Mouse (Mus musculus): ENCODE measurements around the gene Zfp978. TPM values are rescaled to one million over a fixed set of nuclear protein-coding genes. Genes with fewer than 3 reads are reported as not detected.
"Not testable (repeated sequence)": the region's sequence is repeated elsewhere in the genome, so short reads cannot be mapped to it uniquely, and the experiment has no call there.

The Zfp978 gene
- polyA plus RNA-seq, 1 experiment from 2014 or later, result not detected

DNA sequence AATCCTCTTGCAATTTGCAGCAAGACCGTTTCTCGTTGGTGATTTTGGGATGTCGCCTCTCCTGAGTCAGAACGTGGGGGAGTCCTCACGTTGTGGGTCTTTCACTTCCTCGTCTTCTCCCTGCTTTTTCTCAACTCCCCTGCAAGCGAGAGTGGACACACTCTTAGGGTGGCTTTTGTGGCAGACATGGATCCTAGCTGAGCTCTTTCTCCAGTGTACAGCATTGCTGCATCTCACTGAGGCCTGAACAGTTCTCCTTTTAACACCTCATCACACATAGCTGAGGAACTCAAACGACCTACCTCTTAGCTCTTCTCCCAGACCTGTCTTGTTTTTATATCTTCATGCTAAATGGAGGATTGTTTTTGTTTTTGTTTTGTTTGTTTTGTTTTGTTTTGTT is 58.1 kb downstream of the Zfp978 start:
- H3K27ac ChIP-seq (ENCODE audit: low read length); H3K9ac ChIP-seq (ENCODE audit: low read length); H3K4me3 ChIP-seq (ENCODE audit: low read length); H3K36me3 ChIP-seq (ENCODE audit: control insufficient read depth, insufficient read depth); ATAC-seq (replicated peaks; ENCODE audit: extremely low read depth, insufficient read depth, low FRiP score); H3K27me3 ChIP-seq (ENCODE audit: control insufficient read depth, insufficient read depth, low read length); H3K4me1 ChIP-seq (ENCODE audit: control insufficient read depth, insufficient read depth, low read length); H3K4me2 ChIP-seq (ENCODE audit: low read depth, low read length): not testable (repeated sequence)
- 74% methylated on average over 8 of the region's 8 CpGs for WGBS
- peaks cover 42% of the 10 kb centered on the region for H3K9me3 ChIP-seq (replicated peaks; ENCODE audit: control insufficient read depth, low read length)

DNA sequence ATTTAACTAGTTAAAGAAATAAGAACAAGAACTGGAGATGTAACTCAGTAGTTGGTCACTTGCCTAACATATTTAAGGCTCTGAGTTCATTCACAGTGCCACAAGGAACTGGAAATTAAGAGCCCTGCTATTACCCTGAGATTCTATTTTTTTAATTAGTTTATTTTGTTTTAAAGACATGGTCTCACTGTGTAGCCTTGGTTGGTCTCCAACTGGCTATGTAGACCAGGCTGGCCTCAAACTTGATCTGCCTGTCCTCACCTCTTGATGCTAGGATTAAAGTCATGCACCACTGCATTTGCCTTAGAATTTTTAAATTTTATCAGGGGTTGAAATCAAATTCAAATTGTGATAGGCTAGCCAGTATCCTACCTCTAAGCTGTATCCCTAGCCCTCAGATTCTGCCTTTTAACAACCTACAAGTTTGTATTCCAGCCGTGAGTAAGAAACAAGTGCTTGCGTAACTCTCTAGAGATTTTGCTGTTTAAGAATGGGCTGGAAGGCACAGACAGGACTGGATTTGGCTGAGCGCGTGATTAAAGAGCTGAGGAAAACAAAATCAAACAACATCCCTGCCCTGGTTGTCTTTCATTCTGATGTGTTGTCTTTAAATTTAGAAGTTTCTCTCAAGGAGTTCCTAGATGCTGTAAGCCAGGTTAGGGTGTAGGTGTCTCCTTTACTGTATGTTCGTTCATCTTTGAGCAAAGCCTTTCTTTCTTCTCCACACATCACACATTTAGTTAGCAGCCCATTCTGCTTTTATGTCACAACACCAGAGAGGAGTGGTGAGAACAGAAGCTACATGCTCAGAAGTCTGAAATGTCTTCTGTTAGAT is 58.9 kb downstream of the Zfp978 start:
- H3K4me1 ChIP-seq (ENCODE audit: control insufficient read depth, insufficient read depth, low read length); H3K9ac ChIP-seq (ENCODE audit: low read length); H3K27ac ChIP-seq (ENCODE audit: low read length); ATAC-seq (replicated peaks; ENCODE audit: extremely low read depth, insufficient read depth, low FRiP score); H3K27me3 ChIP-seq (ENCODE audit: control insufficient read depth, insufficient read depth, low read length); H3K4me2 ChIP-seq (ENCODE audit: low read depth, low read length); H3K36me3 ChIP-seq (ENCODE audit: control insufficient read depth, insufficient read depth); H3K4me3 ChIP-seq (ENCODE audit: low read length): not testable (repeated sequence)
- peaks cover 42% of the 10 kb centered on the region for H3K9me3 ChIP-seq (replicated peaks; ENCODE audit: control insufficient read depth, low read length)
- 77% methylated on average over 5 of the region's 5 CpGs for WGBS

DNA sequence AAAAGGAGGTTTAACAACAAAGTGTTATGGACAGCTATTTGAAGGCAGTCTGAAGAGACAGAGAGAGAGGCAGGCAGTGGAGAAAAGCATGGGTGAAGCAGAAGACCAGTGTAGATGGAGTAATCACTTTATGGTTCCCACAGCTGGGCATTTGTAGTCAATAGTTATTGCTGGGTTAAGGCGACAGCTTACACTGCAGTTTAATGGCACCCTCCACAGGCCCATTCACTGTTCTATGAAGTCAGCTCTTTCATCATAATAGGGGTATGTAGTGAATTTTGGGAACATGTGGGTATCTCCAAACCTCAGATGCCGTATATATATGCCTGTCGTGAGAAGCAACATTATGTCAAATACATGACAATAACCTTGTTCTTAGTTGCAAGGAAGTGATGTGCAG is 59.7 kb downstream of the Zfp978 start:
- H3K9me3 ChIP-seq (replicated peaks; ENCODE audit: control insufficient read depth, low read length), result peaks cover 48% of the 10 kb centered on the region

GRCm38 (mm10) chr4:147421316-147421715 is 60.2 kb downstream of the Zfp978 start:
- not testable (repeated sequence) for H3K27ac ChIP-seq (ENCODE audit: low read length); ATAC-seq (replicated peaks; ENCODE audit: extremely low read depth, insufficient read depth, low FRiP score); H3K4me2 ChIP-seq (ENCODE audit: low read depth, low read length); H3K4me3 ChIP-seq (ENCODE audit: low read length); H3K36me3 ChIP-seq (ENCODE audit: control insufficient read depth, insufficient read depth); H3K9ac ChIP-seq (ENCODE audit: low read length); H3K27me3 ChIP-seq (ENCODE audit: control insufficient read depth, insufficient read depth, low read length); H3K4me1 ChIP-seq (ENCODE audit: control insufficient read depth, insufficient read depth, low read length)
- H3K9me3 ChIP-seq (replicated peaks; ENCODE audit: control insufficient read depth, low read length), result peaks cover 48% of the 10 kb centered on the region
- WGBS, result 19% methylated on average over 1 of the region's 1 CpGs

More for the DNA sequence above, 59.7 kb downstream of the Zfp978 start:
- no peak overlapping the region for H3K27ac ChIP-seq (ENCODE audit: low read length)
- ATAC-seq (replicated peaks; ENCODE audit: extremely low read depth, insufficient read depth, low FRiP score), result no peak
- no peak overlapping the region for H3K4me2 ChIP-seq (ENCODE audit: low read depth, low read length)
- 63% methylated on average over 3 of the region's 3 CpGs for WGBS
- H3K36me3 ChIP-seq (ENCODE audit: control insufficient read depth, insufficient read depth), result no peaks in the 10 kb centered on the region
- H3K4me1 ChIP-seq (ENCODE audit: control insufficient read depth, insufficient read depth, low read length), result no peaks in the 10 kb centered on the region
- no peak overlapping the region for H3K4me3 ChIP-seq (ENCODE audit: low read length)
- no peak overlapping the region for H3K9ac ChIP-seq (ENCODE audit: low read length)
- no peaks in the 10 kb centered on the region for H3K27me3 ChIP-seq (ENCODE audit: control insufficient read depth, insufficient read depth, low read length)

DNA sequence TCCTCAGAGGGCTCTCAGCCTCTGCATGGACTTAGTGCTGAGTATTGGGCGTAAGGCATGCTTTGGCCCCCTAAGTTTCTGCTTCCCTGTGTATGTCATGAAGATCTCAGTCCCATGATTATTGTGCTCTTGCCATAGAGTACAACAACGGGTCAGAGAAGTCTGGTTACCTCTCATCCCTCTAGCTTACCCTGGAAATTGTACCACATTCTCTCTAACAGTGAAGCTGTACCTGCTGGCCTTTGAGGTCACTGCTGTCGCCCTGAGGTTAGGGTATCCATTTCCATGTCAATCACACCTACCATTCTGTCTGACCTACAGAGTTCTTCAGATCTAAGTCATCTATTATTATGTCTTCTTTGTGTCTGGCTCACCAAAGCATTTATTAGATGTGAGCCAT is 62.0 kb downstream of the Zfp978 start:
- H3K27ac ChIP-seq (ENCODE audit: low read length), result no peak overlapping the region
- H3K9ac ChIP-seq (ENCODE audit: low read length), result no peak overlapping the region
- no peaks in the 10 kb centered on the region for H3K27me3 ChIP-seq (ENCODE audit: control insufficient read depth, insufficient read depth, low read length)
- no peaks in the 10 kb centered on the region for H3K36me3 ChIP-seq (ENCODE audit: control insufficient read depth, insufficient read depth)
- no peak overlapping the region for H3K4me3 ChIP-seq (ENCODE audit: low read length)
- 43% methylated on average over 3 of the region's 3 CpGs for WGBS
- H3K9me3 ChIP-seq (replicated peaks; ENCODE audit: control insufficient read depth, low read length), result peaks cover 36% of the 10 kb centered on the region
- no peak for ATAC-seq (replicated peaks; ENCODE audit: extremely low read depth, insufficient read depth, low FRiP score)
- H3K4me2 ChIP-seq (ENCODE audit: low read depth, low read length), result no peak overlapping the region
- no peaks in the 10 kb centered on the region for H3K4me1 ChIP-seq (ENCODE audit: control insufficient read depth, insufficient read depth, low read length)

DNA sequence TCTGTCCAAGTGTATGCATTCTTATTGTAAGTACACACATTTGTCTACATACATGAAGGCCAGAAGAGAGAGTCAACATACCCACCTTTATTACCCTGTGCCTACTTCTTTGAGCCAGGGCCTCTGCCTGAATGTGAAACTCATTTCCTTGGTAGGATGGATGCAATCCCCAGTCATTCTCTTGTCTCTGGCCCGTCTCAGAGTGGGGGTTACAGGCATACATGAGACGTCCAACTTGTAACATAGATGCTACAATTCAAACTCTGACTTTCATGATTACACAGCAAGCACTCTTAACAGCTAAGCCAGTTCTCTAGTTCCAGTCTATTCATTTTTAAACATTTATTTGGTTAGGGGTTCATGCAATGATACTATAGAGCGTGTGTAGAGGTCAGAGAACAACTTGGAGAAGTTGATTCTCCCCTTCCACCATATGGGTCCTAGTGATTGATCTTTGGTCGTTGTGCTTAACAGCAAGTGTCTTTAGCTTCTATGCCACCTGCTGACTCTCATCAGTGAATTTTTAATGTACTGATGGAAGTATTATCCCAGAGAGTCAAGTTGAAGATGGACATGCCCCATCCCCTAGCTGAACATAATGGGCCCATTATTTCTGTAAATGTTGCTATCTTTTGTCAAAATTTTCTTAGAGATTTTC is 62.7 kb downstream of the Zfp978 start:
- no peak overlapping the region for H3K9ac ChIP-seq (ENCODE audit: low read length)
- H3K4me2 ChIP-seq (ENCODE audit: low read depth, low read length), result no peak overlapping the region
- H3K4me1 ChIP-seq (ENCODE audit: control insufficient read depth, insufficient read depth, low read length), result no peaks in the 10 kb centered on the region
- no peaks in the 10 kb centered on the region for H3K27me3 ChIP-seq (ENCODE audit: control insufficient read depth, insufficient read depth, low read length)
- no peak for ATAC-seq (replicated peaks; ENCODE audit: extremely low read depth, insufficient read depth, low FRiP score)
- peaks cover 33% of the 10 kb centered on the region for H3K9me3 ChIP-seq (replicated peaks; ENCODE audit: control insufficient read depth, low read length)
- 51% methylated on average over 4 of the region's 4 CpGs for whole genome bisulfite sequencing
- no peak overlapping the region for H3K4me3 ChIP-seq (ENCODE audit: low read length)
- H3K36me3 ChIP-seq (ENCODE audit: control insufficient read depth, insufficient read depth), result no peaks in the 10 kb centered on the region
- no peak overlapping the region for H3K27ac ChIP-seq (ENCODE audit: low read length)

DNA sequence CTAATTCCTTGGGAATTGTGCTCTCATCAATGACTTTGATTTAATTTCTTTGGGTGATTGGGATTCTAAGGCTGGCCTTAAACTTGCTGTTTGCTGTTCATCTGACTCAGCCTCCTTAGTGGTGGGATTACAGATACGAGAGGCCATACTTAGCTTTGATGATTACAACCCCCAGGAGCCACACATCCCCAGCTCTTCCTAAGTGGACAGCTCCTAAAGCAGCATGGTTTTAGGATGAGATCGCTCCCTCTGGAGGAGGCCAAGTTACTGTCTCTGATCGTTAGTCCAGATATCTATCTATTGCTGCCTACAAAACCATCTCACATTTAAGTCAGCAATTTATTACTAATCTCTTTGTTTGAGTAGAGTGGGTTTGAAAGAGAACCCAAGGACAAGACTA is 63.3 kb downstream of the Zfp978 start:
- H3K4me2 ChIP-seq (ENCODE audit: low read depth, low read length); H3K4me3 ChIP-seq (ENCODE audit: low read length); H3K27ac ChIP-seq (ENCODE audit: low read length); ATAC-seq (replicated peaks; ENCODE audit: extremely low read depth, insufficient read depth, low FRiP score); H3K9ac ChIP-seq (ENCODE audit: low read length); H3K4me1 ChIP-seq (ENCODE audit: control insufficient read depth, insufficient read depth, low read length); H3K27me3 ChIP-seq (ENCODE audit: control insufficient read depth, insufficient read depth, low read length); H3K36me3 ChIP-seq (ENCODE audit: control insufficient read depth, insufficient read depth): not testable (repeated sequence)
- peaks cover 33% of the 10 kb centered on the region for H3K9me3 ChIP-seq (replicated peaks; ENCODE audit: control insufficient read depth, low read length)
- 36% methylated on average over 3 of the region's 3 CpGs for whole genome bisulfite sequencing

- 0 out of 2 replicates have a peak, but pooled peaks have one; percentile 7 for ATAC-seq (replicated peaks; ENCODE audit: extremely low read depth, insufficient read depth, low FRiP score)
- H3K36me3 ChIP-seq (ENCODE audit: control insufficient read depth, insufficient read depth); H3K4me2 ChIP-seq (ENCODE audit: low read depth, low read length); H3K4me1 ChIP-seq (ENCODE audit: control insufficient read depth, insufficient read depth, low read length); H3K9ac ChIP-seq (ENCODE audit: low read length); H3K27ac ChIP-seq (ENCODE audit: low read length); H3K27me3 ChIP-seq (ENCODE audit: control insufficient read depth, insufficient read depth, low read length); H3K4me3 ChIP-seq (ENCODE audit: low read length): not testable (repeated sequence)
- peaks cover 28% of the 10 kb centered on the region for H3K9me3 ChIP-seq (replicated peaks; ENCODE audit: control insufficient read depth, low read length)
- WGBS, result 42% methylated on average over 5 of the region's 5 CpGs
Measured at GRCm38 (mm10) chr4:147425615-147426347, 64.7 kb downstream of the Zfp978 start.

- no peaks in the 10 kb centered on the region for H3K4me1 ChIP-seq (ENCODE audit: control insufficient read depth, insufficient read depth, low read length)
- H3K36me3 ChIP-seq (ENCODE audit: control insufficient read depth, insufficient read depth), result no peaks in the 10 kb centered on the region
- H3K4me3 ChIP-seq (ENCODE audit: low read length), result no peak overlapping the region
- ATAC-seq (replicated peaks; ENCODE audit: extremely low read depth, insufficient read depth, low FRiP score), result no peak
- H3K4me2 ChIP-seq (ENCODE audit: low read depth, low read length), result no peak overlapping the region
- peaks cover 30% of the 10 kb centered on the region for H3K9me3 ChIP-seq (replicated peaks; ENCODE audit: control insufficient read depth, low read length)
- no peak overlapping the region for H3K9ac ChIP-seq (ENCODE audit: low read length)
- no peak overlapping the region for H3K27ac ChIP-seq (ENCODE audit: low read length)
- H3K27me3 ChIP-seq (ENCODE audit: control insufficient read depth, insufficient read depth, low read length), result no peaks in the 10 kb centered on the region
Measured at GRCm38 (mm10) chr4:147430651-147431050, 69.5 kb downstream of the Zfp978 start.
